Mouse (Mus musculus) cortical plate, adult 2 months (tissue): ENCODE results near the gene Topors.

Experiments
- CTCF ChIP-seq: fragments of 200-500 bp; IDR thresholded peaks from 2 replicates; pipeline ENCODE4 v1.5.1; 2011; ENCODE audit warnings: mild to moderate bottlenecking, control low read depth, low read length; ENCODE audit not compliant: insufficient read depth; ENCODE audit errors: extremely low read depth
- POLR2A ChIP-seq: fragments of 200-500 bp; IDR thresholded peaks from 2 replicates; pipeline ENCODE4 v1.6.1; 2011; ENCODE audit warnings: mild to moderate bottlenecking, low read length, control low read depth; ENCODE audit not compliant: insufficient read depth; ENCODE audit errors: extremely low read depth

DNA sequence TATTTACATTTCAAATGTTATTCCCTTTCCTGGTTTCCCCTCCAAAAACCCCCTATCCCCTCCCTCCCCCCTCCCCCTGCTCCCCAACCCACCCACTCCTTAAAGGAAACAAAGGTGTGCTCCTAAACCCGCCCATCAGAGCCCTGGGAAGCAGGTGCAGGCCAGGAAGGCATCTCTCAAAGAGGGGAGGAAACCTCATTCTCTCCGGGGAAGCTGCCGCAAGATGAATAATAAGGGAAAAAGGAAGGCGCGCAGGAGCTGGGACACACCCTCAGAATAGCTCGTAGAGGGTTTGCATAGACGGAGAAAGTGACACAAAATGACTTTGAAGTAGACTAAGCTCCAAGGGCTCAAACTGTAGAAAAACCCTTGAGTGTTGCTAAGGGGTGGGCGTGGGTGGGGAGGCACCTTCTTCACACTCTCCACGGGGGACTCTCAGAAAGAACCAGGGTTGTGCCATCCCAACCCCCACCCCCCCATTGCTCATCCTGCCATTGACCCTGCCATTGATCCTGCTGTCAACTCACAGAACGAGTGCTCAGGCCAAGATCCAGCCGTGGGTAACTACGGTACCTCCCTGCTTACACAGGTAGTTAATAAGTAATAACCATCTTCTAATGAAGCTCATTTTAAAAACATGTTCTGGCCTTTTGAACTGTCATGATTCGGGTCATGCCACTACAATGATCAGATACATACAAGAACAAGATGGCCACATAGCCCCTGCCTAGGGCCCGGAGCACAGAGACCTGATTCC is 48.5 kb downstream of the Topors start:
- no peak for TF ChIP-seq POLR2A
- no peak for TF ChIP-seq CTCF
